Mouse (Mus musculus): Measurements from ENCODE around the gene BC025920.

The BC025920 gene

DNA sequence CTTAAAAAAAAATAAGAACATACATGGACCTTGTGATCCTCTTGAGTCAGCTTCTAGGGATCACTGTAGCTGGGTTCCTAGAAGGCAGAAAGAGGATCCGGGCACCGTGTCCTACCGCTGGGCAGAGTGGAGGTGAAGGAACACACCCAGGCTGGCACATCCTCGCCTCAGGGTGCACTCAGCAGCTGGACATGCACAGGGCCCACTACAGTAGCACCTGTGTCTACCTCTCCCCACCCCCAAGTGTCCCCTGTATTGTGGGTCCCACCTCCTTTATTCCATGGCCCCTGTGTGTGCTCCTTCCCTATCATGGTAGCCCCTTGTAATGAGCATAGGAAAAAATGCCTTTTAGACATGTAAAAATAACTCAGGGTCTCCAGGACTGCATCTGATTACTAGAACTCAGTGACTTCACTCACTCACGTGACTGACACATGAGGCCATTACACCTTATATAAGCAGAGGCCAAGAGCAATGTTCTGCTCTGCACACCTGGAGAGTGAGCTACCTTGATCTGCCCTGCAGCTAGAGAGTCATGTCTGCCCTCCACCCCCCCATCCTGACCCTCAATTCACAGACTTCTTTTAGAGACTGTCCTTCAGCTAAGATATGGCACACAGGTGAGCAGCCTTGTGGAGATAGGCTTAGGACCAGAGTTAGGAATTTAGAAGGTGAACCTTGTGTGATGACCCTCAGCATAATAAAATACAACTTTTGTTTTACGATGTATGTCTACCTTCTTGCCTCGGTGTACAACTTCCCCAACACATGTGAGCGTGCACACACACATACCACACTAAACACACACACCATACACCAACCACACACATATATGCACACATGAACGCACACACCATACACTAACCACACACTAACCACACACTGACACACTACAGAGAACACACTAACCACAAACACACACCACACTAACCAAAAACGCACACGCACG is 1.8 kb upstream of the BC025920 start:
- no peak for DNase-seq (ENCODE audit: low spot score in 2 of 2)

- peak; percentile 81 to 92 for DNase-seq (ENCODE audit: low spot score in 2 of 2)
These were observed 953 bp upstream of the BC025920 start for GRCm38 (mm10) chr10:81604968-81605665.

DNA sequence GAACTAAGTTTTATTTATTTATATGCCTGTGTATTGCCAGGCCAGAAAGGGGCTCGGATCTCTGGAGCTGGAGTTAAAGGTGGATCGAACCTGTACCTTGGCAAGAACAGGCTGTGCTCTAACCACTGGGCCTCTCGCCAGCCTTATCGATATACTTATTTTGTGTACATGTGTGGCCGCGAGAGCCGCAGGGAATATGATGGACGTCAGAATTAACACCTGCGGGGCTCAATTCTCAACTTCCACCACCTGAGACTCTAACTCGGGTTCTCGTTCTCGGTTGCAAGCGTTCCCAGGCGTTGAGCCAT is 450 bp upstream of the BC025920 start:
- DNase-seq (ENCODE audit: low spot score in 2 of 2): no peak

DNA sequence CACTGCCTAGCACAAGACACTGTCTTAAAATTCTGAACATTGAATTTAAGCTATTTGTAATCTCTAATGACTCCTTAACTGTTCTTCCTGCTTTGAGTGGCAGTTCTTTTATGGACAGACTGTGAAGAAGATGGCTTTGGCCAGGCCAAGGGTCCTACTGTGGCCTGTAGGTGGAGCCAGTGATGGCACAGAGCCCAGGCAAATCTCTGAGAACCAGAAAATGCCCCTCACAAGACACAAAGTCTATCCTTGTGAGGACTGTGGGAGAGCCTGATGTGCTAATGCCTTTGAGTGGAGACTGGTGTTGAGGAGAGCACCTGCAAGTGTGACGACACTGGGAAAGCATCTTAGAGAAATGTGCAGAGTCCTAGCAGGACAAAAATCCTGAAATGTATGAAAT is 2.2 kb downstream of the BC025920 start:
- DNase-seq (ENCODE audit: low spot score in 2 of 2): no peak

DNA sequence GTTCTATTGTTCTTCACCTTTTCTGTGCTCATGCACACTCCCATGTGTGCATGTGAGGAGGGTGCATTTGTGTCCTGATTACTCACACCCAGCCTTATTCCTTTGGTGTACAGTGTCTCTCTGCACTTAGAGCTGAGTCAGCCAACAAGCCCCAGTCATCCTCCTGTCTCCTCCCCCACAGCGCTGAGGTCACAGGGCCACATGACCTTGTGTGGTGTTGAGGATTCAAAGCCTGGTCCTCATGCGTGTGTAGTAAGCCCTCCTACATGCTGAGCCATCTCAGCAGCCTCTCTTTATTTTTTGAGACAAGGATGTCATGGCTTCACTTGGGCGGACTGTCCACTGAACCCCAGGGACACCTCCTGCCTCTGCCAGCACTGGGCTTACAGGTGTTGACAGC is 6.7 kb downstream of the BC025920 start:
- no peak for DNase-seq (ENCODE audit: low spot score in 2 of 2)

DNA sequence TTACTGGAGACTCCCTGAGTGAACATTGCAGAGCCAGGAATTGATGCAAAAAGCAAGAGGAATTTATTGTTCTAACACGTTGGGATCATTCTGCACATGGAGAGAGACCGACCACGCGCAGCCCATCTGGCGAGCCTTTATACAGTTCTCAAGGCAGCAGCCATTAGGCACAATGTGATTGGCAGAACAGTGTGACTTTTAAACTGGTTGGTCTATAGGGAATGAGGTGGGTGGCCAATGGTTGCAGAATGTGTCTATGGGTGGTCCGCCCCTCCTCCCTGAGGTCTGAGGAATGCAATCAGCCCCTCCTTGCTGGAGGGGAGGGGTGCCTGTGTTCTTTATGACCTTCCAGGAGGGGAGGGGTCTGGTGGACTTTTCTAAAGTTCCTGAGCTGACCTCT is 9.4 kb downstream of the BC025920 start:
- no peak for DNase-seq (ENCODE audit: low spot score in 2 of 2)

DNA sequence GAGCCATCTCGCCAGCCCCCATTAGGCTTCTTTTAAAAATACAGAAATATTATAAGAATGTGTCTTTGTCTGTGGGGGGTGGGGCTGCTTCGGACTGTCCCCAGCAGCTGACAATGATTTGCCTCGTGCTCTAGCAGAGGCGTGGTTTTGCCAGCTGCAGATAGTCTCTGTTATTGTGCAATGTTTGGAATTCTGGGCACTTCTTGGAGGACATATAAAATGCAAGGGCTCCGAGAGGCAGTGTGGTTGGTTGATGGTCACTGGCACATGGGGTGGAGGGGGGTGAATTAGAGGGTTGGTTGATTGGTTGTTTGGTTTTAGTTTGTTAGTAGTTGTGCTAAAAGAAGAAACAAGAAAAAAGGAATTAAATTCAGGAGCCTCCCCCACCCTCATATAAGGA is 13.9 kb downstream of the BC025920 start:
- no peak for DNase-seq (ENCODE audit: low spot score in 2 of 2)

DNA sequence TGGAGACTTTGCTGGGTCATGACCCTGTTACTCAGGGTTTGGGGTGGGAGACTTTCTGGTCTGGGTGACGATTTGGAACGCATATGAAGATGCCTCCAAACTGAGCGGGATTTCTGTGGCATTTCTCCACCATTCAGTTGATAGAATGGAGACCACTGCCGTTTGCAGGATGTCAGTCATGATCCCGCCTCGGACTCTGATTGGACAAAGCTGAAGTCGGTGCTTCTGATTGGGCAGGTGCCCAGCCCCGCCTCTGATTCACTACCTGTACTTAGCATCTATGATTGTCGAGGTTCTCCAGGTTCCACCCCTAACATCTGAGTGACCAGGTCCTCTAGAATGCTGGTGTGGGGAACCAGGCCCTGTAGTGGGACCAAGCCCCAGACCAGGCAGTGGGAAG is 14.7 kb downstream of the BC025920 start:
- no peak for DNase-seq (ENCODE audit: low spot score in 2 of 2)

- DNase-seq (ENCODE audit: low spot score in 2 of 2): no peak
These were observed 17.4 kb downstream of the BC025920 start for GRCm38 (mm10) chr10:81623441-81623840.

GRCm38 (mm10) chr10:81626101-81626993 is 20.3 kb downstream of the BC025920 start:
- DNase-seq (ENCODE audit: low spot score in 2 of 2): no peak

DNA sequence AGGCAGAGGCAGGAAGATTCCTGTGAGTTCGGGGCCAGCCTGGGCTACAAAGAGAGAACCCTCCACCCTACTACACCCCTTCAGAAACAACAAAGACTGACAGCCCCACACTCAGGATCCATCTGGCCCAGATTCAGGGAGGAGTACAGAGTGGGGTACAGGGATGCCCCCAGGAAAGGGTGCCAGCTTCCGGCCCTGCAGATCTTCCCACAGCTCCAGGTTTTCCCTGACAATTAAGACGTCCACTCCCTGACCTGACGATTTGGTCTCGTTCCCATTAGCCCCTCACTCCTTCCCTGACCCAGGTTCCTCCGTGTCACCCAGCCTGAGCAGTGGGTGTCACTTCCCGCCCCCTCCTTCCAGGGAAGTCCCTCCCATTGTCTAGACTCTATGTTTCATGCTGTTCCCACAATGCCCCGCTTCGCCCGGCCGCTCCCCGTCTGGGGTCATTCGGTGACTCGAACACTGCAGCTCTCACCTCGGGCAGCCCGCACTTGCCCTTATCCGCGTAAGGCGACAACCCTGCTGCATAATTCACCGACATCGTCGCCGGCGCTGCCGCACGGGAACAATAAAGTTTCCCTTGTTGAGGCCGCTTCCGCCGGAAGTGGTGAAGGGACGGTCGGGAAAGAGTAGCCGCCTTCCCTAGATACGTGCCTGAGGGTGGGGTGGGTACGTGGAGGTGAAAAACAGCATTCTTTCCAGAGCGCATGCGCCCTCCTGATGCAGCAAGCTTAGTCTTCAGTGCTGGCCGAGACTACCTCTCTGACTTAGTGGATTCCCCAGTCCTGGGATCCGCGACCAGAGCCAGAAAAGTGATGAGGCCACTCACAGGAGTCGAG is 21.1 kb downstream of the BC025920 start, which contains the start of gene Sirt6:
Gene Sirt6 (minus strand): TSS at position 804 of the 842 bp plus-strand sequence.
- peak; percentile 87 to 92 for DNase-seq (ENCODE audit: low spot score in 2 of 2)

DNA sequence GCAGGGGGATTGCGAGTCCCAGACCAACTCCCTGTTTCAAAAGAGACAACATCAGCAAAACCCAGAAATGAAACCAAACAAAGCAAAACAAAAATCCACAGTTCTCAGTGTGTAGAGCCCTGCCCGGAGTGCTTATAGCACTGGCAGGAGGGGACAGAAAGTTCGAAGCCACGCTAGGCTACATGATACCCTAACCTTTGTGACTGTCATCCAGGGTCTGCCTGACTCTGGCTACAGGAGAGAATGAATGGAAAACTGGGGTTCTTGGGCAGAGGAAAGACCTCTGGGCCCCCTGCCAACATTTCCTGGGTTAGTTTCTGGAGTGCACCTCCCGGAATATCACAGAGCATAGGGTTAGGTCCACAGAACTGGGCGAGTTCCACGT is 21.8 kb downstream of the BC025920 start:
- no peak for DNase-seq (ENCODE audit: low spot score in 2 of 2)

DNA sequence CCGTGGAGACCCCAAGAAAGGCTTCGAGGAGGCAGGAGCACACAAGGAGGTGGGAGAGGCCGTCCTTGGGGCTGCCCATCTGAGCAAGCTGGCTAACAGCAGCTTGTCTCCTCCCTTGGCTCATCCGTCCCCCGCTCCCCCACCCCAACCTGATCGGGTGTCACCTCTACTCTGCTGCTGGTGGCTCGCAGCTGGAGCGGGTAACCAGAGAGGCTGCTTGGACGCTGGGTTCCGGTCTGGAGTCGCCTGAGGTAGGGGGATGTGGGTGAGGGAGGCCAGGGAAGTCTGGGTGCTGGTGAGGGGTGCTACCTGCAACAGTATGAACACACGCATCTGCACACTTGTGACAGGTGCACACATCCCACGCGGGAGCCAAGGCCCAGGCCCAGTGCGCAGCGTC is 22.3 kb downstream of the BC025920 start, which contains the start of gene Ankrd24:
Gene Ankrd24 (plus strand): TSS at position 151 of the 400 bp plus-strand sequence.
- DNase-seq (ENCODE audit: low spot score in 2 of 2): no peak

DNA sequence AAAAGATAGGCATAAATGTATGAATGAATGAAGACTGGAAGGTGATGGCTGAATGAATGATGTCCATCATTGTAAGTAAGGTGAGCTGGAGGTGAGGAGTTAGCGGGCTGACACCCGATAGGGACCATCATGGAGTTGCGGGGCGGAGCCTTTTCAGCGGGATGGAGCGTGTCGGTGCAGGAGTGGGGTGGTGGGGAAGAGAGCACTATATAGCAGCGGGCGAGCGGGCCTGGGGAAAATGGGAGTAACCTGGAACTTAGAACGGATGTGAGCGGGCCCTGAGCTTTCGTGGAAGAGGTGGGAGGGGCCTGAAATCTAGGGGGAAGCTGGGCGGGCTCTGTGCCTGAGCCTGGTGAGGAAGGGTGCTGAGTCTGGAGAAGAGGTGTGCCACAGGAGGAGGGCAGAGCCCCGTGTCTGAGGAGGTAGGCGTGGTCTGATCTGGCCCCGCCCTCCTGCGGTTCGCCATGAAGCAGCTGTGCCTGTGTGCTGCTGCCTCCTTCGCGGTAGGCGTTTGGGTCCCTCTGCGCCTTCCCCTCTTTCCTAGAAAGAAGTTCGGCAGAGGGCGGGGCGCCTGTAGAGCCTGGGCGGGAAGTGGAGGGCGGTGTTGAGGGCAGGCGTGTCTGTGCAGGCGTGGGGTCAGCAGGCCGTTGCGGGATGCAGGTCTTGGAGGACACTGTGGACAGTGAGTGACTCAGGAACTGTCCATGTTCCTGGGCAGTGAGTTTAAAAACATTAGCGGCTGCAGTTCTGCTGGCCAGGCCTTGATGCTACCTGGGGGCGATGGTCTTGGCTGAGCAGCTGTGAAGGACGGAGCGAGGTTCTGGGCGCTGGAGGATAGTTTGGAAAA is 27.4 kb downstream of the BC025920 start:
- peak; percentile 86 to 92 for DNase-seq (ENCODE audit: low spot score in 2 of 2)

DNA sequence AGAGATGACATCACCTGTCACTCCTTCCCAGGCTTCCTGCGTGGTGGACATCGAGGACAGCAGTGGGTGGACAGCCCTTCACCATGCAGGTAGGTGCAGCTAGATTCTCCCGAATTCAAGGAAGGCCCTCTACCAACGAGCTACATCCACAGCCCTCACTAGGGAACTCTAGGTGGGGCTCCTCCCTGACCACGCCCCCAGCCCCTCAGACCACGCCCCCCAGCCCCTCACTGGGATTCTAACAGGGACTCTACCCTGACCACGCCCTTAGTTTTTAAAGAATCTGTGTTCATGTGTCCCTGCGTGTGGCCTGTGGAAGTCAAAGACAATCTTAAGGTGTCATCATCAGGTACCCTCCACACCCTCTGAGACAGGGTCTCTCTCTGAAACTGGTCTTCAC is 30.3 kb downstream of the BC025920 start:
- DNase-seq (ENCODE audit: low spot score in 2 of 2): no peak

DNA sequence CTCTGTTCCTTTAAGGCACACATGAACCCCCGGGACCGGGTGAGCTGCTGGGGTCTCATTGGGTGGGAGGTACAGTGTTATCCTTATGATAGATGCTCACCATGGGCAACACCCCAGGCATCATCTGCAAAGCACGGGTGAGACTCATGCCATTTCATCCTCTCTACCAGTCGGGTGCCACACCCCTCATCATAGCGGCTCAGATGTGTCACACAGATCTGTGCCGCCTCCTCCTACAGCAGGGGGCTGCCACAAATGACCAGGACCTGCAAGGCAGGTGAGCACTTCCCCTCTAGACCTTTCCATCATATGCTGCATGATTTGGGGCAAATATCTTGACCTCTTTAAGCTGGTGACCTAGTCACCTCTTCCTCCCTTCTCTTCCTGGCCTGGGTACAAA is 32.0 kb downstream of the BC025920 start:
- peak in 1 of 2 experiments; percentile 55 for DNase-seq (ENCODE audit: low spot score in 2 of 2)

DNA sequence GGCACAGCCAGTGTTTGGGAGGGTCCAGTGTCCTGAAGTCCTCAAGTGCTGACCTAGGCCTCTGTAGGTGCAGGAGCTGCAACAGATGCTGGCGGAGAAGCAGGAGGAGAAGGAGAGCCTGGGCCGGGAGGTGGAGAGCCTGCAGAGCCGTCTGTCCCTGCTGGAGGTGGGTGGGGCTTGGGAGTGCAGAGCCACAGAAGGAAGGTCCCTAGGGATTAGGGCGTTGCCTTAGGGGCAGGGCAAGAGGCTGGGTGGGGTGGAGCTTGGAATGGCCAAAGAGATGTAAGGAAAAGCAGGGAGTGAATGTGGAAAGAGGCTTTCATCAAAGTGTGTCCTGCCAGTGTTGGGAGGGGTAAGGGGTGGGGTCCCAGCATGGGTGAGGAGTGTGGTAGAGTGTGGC is 34.8 kb downstream of the BC025920 start:
- peak in 1 of 2 experiments; percentile 51 for DNase-seq (ENCODE audit: low spot score in 2 of 2)

- DNase-seq (ENCODE audit: low spot score in 2 of 2): peak in 1 of 2 experiments; percentile 56
These were observed 35.5 kb downstream of the BC025920 start for GRCm38 (mm10) chr10:81641566-81641965.

GRCm38 (mm10) chr10:81641978-81642647 is 36.0 kb downstream of the BC025920 start:
- DNase-seq (ENCODE audit: low spot score in 2 of 2): peak in 1 of 2 experiments; percentile 62

All from spleen, postnatal 4 days (tissue).